Mouse (Mus musculus): ENCODE data around the gene Cysltr1. TPM values are rescaled to one million over a fixed set of nuclear protein-coding genes. Genes with fewer than 3 reads are reported as not detected.

Gene Cysltr1
- total RNA-seq (2023): not detected

GRCm38 (mm10) chrX:106603386-106603785 is at the start of gene Cysltr1:
TSS of gene Cysltr1 (minus strand) at chrX:106603679.

DNA sequence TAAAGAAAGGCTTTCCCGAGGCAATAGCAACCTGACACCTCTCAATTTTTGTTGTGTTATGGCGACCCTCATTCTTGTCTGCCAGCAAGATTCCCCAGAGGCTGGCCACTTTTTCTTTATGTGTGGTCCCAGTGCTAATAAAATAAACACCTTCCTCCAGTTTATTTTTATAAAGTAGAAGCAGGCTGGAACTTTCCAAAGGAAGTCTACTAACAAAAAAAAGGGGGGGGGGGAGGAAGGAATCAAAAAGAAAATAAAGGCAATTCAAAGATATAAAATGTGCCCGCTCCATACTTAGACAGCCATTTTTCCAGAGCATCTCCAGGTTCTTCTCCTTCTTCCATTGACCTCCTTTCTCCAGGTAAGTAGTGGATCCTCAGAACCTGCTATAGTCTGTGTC is 20.6 kb downstream of the Cysltr1 start, which contains the start of gene Gm5127:
Gene Gm5127 (plus strand): TSS at position 301 of the 400 bp plus-strand sequence.

Other genes starting within 250 kb of the Cysltr1 start
- not detected for gene Fndc3c1, start 118.3 kb downstream of the Cysltr1 start, total RNA-seq (2023)
- gene Gm5127, start 20.5 kb downstream of the Cysltr1 start, total RNA-seq (2023): not detected
- gene Rtl3, start 237.0 kb upstream of the Cysltr1 start, total RNA-seq (2023): not detected

Measured in CD4-positive naive resting alpha-beta T cell, adult 57 days (primary cell).